Mouse (Mus musculus) cerebellum, postnatal 14 days (tissue): ENCODE results near the gene Plagl1.
A peak's percentile ranks its signal among the peaks of the same experiment; 100 is the strongest.

ENCODE experiments used
- DNase-seq, 2 experiments: peaks; one replicate each; pipeline ENCODE4 v3.0.0; 2021; ENCODE audit warnings: mixed read lengths in 2 of 2

The Plagl1 gene

GRCm38 (mm10) chr10:13090596-13091424 lies 30.5 kb downstream of the Plagl1 start:
- DNase-seq = peak; percentile 78 to 84

- no peak for DNase-seq
Observed at GRCm38 (mm10) chr10:13092996-13093395, 32.7 kb downstream of the Plagl1 start.

GRCm38 (mm10) chr10:13098895-13099294 lies 38.6 kb downstream of the Plagl1 start:
- DNase-seq = no peak

GRCm38 (mm10) chr10:13100061-13100648 lies 39.9 kb downstream of the Plagl1 start:
- no peak for DNase-seq

GRCm38 (mm10) chr10:13102360-13102759 lies 42.1 kb downstream of the Plagl1 start:
- DNase-seq = no peak

- no peak for DNase-seq
Observed at GRCm38 (mm10) chr10:13103838-13104237, 43.5 kb downstream of the Plagl1 start.

GRCm38 (mm10) chr10:13106909-13107624 lies 46.8 kb downstream of the Plagl1 start:
- DNase-seq = no peak

- DNase-seq = no peak
Observed at GRCm38 (mm10) chr10:13108021-13108548, 47.8 kb downstream of the Plagl1 start.

- no peak for DNase-seq
Observed at GRCm38 (mm10) chr10:13108847-13109246, 48.5 kb downstream of the Plagl1 start.

- no peak for DNase-seq
Observed at GRCm38 (mm10) chr10:13109781-13110180, 49.5 kb downstream of the Plagl1 start.

GRCm38 (mm10) chr10:13112849-13113248 lies 52.5 kb downstream of the Plagl1 start:
- DNase-seq = no peak

GRCm38 (mm10) chr10:13113641-13114040 lies 53.3 kb downstream of the Plagl1 start:
- no peak for DNase-seq

GRCm38 (mm10) chr10:13115030-13115429 lies 54.7 kb downstream of the Plagl1 start:
- DNase-seq = no peak

- DNase-seq = no peak
Observed at GRCm38 (mm10) chr10:13116706-13117665, 56.7 kb downstream of the Plagl1 start.

- no peak for DNase-seq
Observed at GRCm38 (mm10) chr10:13118024-13118769, 57.9 kb downstream of the Plagl1 start.

GRCm38 (mm10) chr10:13118770-13119102 lies 58.4 kb downstream of the Plagl1 start:
- no peak for DNase-seq

GRCm38 (mm10) chr10:13119300-13119699 lies 59.0 kb downstream of the Plagl1 start:
- DNase-seq = no peak

GRCm38 (mm10) chr10:13125811-13126210 lies 65.5 kb downstream of the Plagl1 start:
- DNase-seq = no peak

- DNase-seq = peak; percentile 17 to 33
Observed at GRCm38 (mm10) chr10:13127335-13127734, 67.0 kb downstream of the Plagl1 start.

GRCm38 (mm10) chr10:13127946-13128345 lies 67.6 kb downstream of the Plagl1 start:
- DNase-seq = peak; percentile 23 to 33

- peak in 1 of 2 experiments; percentile 4 for DNase-seq
Observed at GRCm38 (mm10) chr10:13133850-13134249, 73.5 kb downstream of the Plagl1 start.

- DNase-seq = no peak
Observed at GRCm38 (mm10) chr10:13135276-13135675, 75.0 kb downstream of the Plagl1 start.
